Mouse (Mus musculus): ENCODE results near the gene Ano6.

Ano6 gene

GRCm38 (mm10) chr15:95800051-95800450 lies 9.4 kb downstream of the Ano6 start:
- TF ChIP-seq GATA4 (IDR thresholded peaks at IDR 0.05; ENCODE audit: insufficient replicate concordance, low read length) = no peak

GRCm38 (mm10) chr15:95801261-95801979 lies 10.8 kb downstream of the Ano6 start:
- no peak for TF ChIP-seq GATA4 (IDR thresholded peaks at IDR 0.05; ENCODE audit: insufficient replicate concordance, low read length)

DNA sequence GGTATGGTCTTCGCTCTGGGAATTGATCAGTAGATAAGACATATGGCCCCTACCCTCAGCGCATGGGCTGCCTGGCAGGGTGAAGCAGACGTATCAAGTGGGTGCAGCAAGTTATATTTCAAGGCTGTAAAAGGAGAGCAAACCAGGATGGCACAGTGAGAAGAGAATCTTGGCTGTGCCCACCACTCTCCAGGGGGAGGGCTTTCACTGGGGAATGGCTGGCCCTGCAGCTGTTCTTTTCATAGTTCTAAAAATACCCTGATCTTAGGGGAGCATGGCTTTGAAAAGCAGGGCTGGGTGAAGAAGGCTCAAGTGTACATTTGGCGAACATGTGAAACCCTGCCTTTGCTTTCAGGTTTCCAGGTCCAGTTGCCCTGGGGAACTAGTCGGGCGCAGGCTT lies 11.5 kb downstream of the Ano6 start:
- TF ChIP-seq GATA4 (IDR thresholded peaks at IDR 0.05; ENCODE audit: insufficient replicate concordance, low read length) = no peak

- no peak for TF ChIP-seq GATA4 (IDR thresholded peaks at IDR 0.05; ENCODE audit: insufficient replicate concordance, low read length)
Measured at GRCm38 (mm10) chr15:95802762-95803161, 12.1 kb downstream of the Ano6 start.

- TF ChIP-seq GATA4 (IDR thresholded peaks at IDR 0.05; ENCODE audit: insufficient replicate concordance, low read length) = no peak
Measured at GRCm38 (mm10) chr15:95803484-95803883, 12.8 kb downstream of the Ano6 start.

DNA sequence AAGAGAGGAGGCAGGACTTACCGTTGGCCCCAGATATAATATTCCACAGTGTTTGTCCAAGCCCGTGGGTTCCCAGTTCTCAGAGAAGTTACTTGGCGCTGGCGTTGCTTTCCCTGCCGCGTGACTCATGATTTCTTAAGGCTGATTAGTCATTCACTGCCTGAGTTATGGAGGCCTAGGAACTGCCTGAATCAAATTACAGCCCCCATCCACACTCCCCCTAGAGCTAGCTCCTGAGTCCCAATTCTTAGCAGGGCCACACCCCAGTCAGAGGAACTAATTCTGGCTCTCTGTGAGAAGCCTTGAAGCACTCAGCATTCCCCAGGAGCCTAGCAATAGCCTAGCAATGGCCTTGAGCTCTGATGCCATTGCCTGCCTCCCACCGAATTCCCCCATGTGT lies 13.6 kb downstream of the Ano6 start:
- TF ChIP-seq GATA4 (IDR thresholded peaks at IDR 0.05; ENCODE audit: insufficient replicate concordance, low read length) = no peak

- TF ChIP-seq GATA4 (IDR thresholded peaks at IDR 0.05; ENCODE audit: insufficient replicate concordance, low read length) = no peak
Measured at GRCm38 (mm10) chr15:95805022-95805471, 14.4 kb downstream of the Ano6 start.

DNA sequence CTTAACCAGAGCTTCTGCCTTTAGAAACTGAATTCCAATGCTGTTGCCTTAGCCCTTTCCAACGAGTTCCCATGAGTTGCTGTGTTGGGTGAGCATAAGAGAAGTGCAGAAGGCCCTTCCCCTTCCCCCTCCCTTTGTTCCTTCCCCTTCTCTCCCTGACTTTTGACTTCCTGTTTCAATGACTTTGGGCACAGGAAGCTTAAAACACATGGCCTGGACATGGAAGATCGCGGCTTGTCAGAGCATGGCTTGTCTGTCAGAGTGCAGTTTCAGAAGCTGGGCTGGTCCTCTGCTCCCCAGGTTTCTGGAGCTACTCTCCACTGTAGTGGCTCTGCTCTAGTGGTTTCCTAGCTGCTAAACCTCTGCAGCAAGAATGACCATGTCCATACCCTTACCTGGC lies 17.3 kb downstream of the Ano6 start:
- TF ChIP-seq GATA4 (IDR thresholded peaks at IDR 0.05; ENCODE audit: insufficient replicate concordance, low read length) = no peak

GRCm38 (mm10) chr15:95810357-95810761 lies 19.7 kb downstream of the Ano6 start:
- no peak for TF ChIP-seq GATA4 (IDR thresholded peaks at IDR 0.05; ENCODE audit: insufficient replicate concordance, low read length)

DNA sequence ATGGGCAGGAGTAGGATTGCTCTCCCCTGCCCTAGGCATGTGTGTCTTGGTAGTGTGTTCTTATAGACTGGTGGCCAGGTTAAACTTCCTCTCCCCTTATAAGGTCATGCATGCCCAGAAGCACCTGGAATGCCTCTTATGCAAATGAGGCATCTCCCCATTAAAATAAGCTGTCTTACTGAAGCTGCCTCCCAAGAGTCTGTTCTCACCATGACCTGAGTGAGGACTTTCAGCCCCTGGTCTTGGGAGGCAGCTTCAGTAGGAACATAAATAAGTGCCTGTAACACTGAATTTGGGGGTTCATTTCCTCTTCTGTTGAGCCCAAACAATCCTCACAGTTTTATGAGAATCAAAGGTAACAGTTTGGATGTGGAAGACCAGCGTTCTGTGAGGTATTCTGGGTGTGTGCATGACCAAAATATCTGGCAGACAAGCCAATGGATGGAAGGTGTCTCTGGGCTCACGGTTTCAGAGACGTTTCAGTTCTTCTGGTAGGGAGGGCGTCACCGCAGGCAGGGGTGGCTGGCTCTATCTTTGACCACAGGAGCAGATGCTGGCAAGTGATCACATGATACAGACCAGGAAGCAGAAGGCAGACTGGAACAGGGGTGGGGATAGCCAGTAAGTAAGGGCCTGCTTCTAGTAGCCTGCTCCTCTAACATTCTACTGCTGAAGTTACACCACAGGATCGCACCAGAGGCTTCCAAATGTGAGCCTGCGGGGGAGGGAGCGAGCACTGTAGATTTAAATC lies 22.4 kb downstream of the Ano6 start:
- no peak for TF ChIP-seq GATA4 (IDR thresholded peaks at IDR 0.05; ENCODE audit: insufficient replicate concordance, low read length)

DNA sequence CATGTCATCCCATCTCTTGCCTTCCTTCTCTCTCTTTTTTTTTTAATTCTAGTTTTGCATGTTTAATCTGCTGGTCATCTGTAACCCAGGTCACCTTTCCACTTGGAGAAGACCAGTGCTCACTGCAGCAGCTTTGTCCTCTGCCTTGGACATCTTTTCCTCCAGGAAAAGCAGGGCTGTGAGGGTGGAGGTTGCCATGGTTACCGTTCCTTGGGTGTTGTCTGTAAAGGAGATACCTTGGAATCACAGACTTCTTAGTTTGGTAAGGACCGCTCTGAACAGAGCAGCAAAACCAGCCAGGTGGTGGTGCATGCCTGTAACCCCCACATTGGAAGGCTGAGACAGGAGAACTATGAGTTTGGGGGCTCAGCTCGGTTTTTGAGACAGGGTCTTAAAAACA lies 26.9 kb downstream of the Ano6 start:
- TF ChIP-seq GATA4 (IDR thresholded peaks at IDR 0.05; ENCODE audit: insufficient replicate concordance, low read length) = no peak

GRCm38 (mm10) chr15:95819249-95820035 lies 28.8 kb downstream of the Ano6 start:
- no peak for TF ChIP-seq GATA4 (IDR thresholded peaks at IDR 0.05; ENCODE audit: insufficient replicate concordance, low read length)

DNA sequence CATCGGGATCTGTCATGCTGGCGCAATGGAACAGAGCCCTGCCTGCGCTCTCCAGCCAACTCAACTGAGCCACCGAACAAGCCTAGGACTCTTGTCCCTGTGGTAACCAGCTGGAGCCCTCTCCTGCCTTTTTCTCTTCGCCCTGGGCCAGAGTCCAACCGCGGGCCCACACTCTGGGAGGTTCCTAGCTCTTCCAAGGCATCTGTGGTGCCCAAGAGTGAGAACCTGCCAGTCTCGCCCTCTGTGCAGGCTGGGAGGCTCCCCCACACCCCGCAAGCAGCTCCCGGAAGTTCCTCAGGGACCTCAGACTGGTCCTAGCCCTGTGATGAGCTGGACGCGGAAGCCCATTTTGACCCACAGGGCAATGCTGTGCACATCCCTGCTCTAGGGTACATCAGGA lies 29.5 kb downstream of the Ano6 start:
- TF ChIP-seq GATA4 (IDR thresholded peaks at IDR 0.05; ENCODE audit: insufficient replicate concordance, low read length) = no peak

DNA sequence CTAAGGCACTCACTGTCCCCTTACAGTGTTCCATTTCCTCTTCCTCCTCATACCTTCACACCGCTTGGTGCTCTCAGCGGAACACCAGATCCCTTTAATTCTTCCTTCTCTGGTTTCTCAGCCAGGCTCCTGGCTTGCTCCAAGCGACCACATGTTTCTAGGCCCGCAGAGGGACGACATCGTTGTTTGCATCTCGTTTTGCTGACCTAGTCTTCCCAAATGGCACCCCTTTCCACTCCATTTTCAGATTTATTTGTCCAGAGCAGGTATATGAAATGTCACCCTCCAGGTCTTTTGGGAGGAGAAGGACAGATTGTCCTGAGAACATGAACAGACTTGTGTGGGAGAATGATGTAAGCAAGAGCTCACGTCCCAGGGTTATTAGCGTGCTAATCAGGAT lies 30.0 kb downstream of the Ano6 start:
- TF ChIP-seq GATA4 (IDR thresholded peaks at IDR 0.05; ENCODE audit: insufficient replicate concordance, low read length) = no peak

DNA sequence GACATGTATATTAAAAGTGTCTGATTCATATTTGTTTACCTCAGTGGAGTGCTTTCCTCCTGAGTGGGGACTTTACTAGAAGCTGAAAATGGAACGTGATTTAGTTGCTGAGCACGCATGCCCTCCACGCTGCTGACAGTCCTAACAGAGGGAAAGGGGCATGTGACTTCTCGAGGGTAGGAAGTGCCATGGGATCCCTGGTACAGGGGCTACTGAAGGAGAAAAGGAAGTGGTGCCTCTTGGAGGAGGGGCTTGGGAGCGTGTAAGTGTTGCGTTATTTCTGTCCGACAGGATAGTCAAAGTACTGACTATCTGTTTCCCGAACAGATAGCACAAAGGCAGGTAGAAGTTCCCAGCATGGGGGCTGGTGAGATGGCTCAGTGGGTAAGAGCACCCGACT lies 31.5 kb downstream of the Ano6 start:
- no peak for TF ChIP-seq GATA4 (IDR thresholded peaks at IDR 0.05; ENCODE audit: insufficient replicate concordance, low read length)
